Comparison of ENCODE assay signal across 11 mouse cellular contexts in the genomic region with DNA sequence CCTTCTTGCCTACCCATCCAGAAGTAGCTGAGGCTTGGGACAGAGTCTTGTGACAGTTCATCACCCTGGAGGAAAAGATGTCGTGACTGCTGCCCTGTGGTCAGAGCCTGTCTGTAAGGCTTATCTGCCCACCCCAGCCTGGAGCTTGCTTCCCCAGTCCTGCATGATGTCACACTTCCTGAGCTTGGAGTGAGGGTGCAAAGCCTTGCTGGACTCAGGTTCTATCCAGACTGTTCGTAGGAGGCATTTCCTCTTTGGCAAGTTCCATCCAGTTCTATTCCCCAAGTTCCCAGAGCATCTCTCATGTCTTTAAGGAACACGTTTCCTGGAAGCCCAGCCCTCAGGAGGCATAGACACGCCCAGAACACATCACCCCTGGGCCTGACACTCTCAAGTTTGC. TPM values are rescaled to one million over a fixed set of nuclear protein-coding genes. Genes with fewer than 3 reads are reported as not detected.
DNase-seq lines count a peak whose midpoint lies in the region; ATAC-seq and TF ChIP-seq lines count a peak whose summit lies in the region.
"Had no signal": no experiment of that assay in that cellular context is flagged by ENCODE, and none has a peak within 500 bp of the region (broad histone marks: within the 10 kb centered on the region; RNA-seq: fewer than 3 reads in every experiment).

No protein-coding gene starts in this region.

- H3K9ac ChIP-seq in liver, embryonic 11.5 days (ENCODE audit: low read depth, low read length): no peak overlapping the region
- H3K9ac ChIP-seq in hindbrain, embryonic 13.5 days: no peak overlapping the region; the same call in 1 of the 2 replicates
- no peak overlapping the region for H3K9ac ChIP-seq in intestine, postnatal 0 days (ENCODE audit: low read depth, low read length)

- peaks cover 99% of the 10 kb centered on the region for H3K4me1 ChIP-seq in megakaryocyte, embryonic 14.5 days
- peaks cover 27% of the 10 kb centered on the region for H3K4me1 ChIP-seq in liver, embryonic 11.5 days (replicated peaks; ENCODE audit: control insufficient read depth, insufficient read depth, low read length)
- peaks cover 6% of the 10 kb centered on the region; the same call in 1 of the 2 replicates for H3K4me1 ChIP-seq in hindbrain, embryonic 13.5 days (replicated peaks)
- no peaks in the 10 kb centered on the region for H3K4me1 ChIP-seq in intestine, postnatal 0 days (replicated peaks; ENCODE audit: control insufficient read depth, insufficient read depth, low read length)

- H3K4me3 ChIP-seq in megakaryocyte, embryonic 14.5 days (replicated peaks): peak overlapping the region; percentile 88
- H3K4me3 ChIP-seq in liver, embryonic 11.5 days (ENCODE audit: low read depth, low read length): no peak overlapping the region
- H3K4me3 ChIP-seq in hindbrain, embryonic 13.5 days: no peak overlapping the region
- H3K4me3 ChIP-seq in intestine, postnatal 0 days (ENCODE audit: low read depth, low read length): no peak overlapping the region
- H3K4me3 ChIP-seq: embryonic facial prominence, embryonic 10.5 days had no signal

- TF ChIP-seq CTCF in intestine, postnatal 0 days (IDR thresholded peaks at IDR 0.05; ENCODE audit: low read depth): no peak

- peak overlapping the region; percentile 61; the same call in 1 of the 2 replicates for H3K27ac ChIP-seq in liver, embryonic 11.5 days (ENCODE audit: low read depth, low read length)
- no peak overlapping the region for H3K27ac ChIP-seq in hindbrain, embryonic 13.5 days
- no peak overlapping the region for H3K27ac ChIP-seq in intestine, postnatal 0 days (ENCODE audit: low read depth, low read length)
- H3K27ac ChIP-seq: embryonic facial prominence, embryonic 10.5 days had no signal

- no peaks in the 10 kb centered on the region for H3K27me3 ChIP-seq in megakaryocyte, embryonic 14.5 days (replicated peaks)
- no peaks in the 10 kb centered on the region for H3K27me3 ChIP-seq in liver, embryonic 11.5 days (replicated peaks; ENCODE audit: control insufficient read depth, insufficient read depth, low read length)
- no peaks in the 10 kb centered on the region for H3K27me3 ChIP-seq in hindbrain, embryonic 13.5 days
- H3K27me3 ChIP-seq in intestine, postnatal 0 days (replicated peaks; ENCODE audit: control insufficient read depth, insufficient read depth, low read length): no peaks in the 10 kb centered on the region

- H3K4me2 ChIP-seq in liver, embryonic 11.5 days: no peak overlapping the region; the same call in 1 of the 2 replicates
- no peak overlapping the region for H3K4me2 ChIP-seq in hindbrain, embryonic 13.5 days
- no peak overlapping the region for H3K4me2 ChIP-seq in intestine, postnatal 0 days (replicated peaks; ENCODE audit: low read depth)

- 29% methylated on average over 4 of the region's 4 CpGs for WGBS in liver, embryonic 11.5 days
- WGBS in hindbrain, embryonic 13.5 days: 80% methylated on average over 4 of the region's 4 CpGs
- 57% methylated on average over 4 of the region's 4 CpGs for WGBS in intestine, postnatal 0 days

- no peak for ATAC-seq in megakaryocyte, adult 5-6 weeks (ENCODE audit: poor library complexity, severe bottlenecking)
- peak; percentile 76 for ATAC-seq in liver, embryonic 11.5 days (replicated peaks; ENCODE audit: low FRiP score)
- ATAC-seq in hindbrain, embryonic 13.5 days (ENCODE audit: low FRiP score): no peak
- no peak for ATAC-seq in intestine, postnatal 0 days

- DNase-seq in heart, adult 18-20 months: peak; percentile 40 to 81
- DNase-seq in liver, embryonic 11.5 days (ENCODE audit: low spot score): peak; percentile 52
- no peak for DNase-seq in right cerebral cortex, adult 2 months (ENCODE audit: low spot score in 2 of 2)
- DNase-seq: adrenal gland, postnatal 36 days; left cerebral cortex, postnatal 4 days; thymus, postnatal 14 days had no signal

- no peaks in the 10 kb centered on the region for H3K9me3 ChIP-seq in megakaryocyte, embryonic 14.5 days
- H3K9me3 ChIP-seq in liver, embryonic 11.5 days (ENCODE audit: control insufficient read depth, low read length): no peaks in the 10 kb centered on the region
- no peaks in the 10 kb centered on the region for H3K9me3 ChIP-seq in hindbrain, embryonic 13.5 days
- H3K9me3 ChIP-seq in intestine, postnatal 0 days (ENCODE audit: control insufficient read depth): no peaks in the 10 kb centered on the region
- H3K9me3 ChIP-seq: embryonic facial prominence, embryonic 10.5 days had no signal

- H3K36me3 ChIP-seq in megakaryocyte, embryonic 14.5 days (replicated peaks; ENCODE audit: low read length): peaks cover 84% of the 10 kb centered on the region
- H3K36me3 ChIP-seq in liver, embryonic 11.5 days (ENCODE audit: control insufficient read depth, insufficient read depth, low read length): peaks cover 5% of the 10 kb centered on the region; the same call in 1 of the 2 replicates
- H3K36me3 ChIP-seq in hindbrain, embryonic 13.5 days: peaks cover 44% of the 10 kb centered on the region
- peaks cover 5% of the 10 kb centered on the region; the same call in 1 of the 2 replicates for H3K36me3 ChIP-seq in intestine, postnatal 0 days (ENCODE audit: control insufficient read depth, insufficient read depth)

RNA-seq across cellular contexts. Expression of a gene that starts 5.5 kb away (rescaled TPM):
- 11.0 and 19.7 TPM in 2 replicates for polyA plus RNA-seq in megakaryocyte, embryonic 14.5 days (2012; ENCODE audit: insufficient read depth, low replicate concordance)
- total RNA-seq in megakaryocyte, adult 5-6 weeks (2015): not detected in 2 replicates
- 0.44 TPM in 1 of 2 replicates, not detected in the other for total RNA-seq in megakaryocyte, adult 5-6 weeks (2017)
- under 1 TPM; 0.20 to 0.64 TPM for total RNA-seq in heart, adult 18-20 months (2021)
- polyA plus RNA-seq in liver, embryonic 11.5 days (2014; fragmentation: Nextera tagmentation; extraction: Ambion mirVana): 33.7 and 38.0 TPM in 2 replicates
- 0.47 TPM in 2 replicates for polyA plus RNA-seq in hindbrain, embryonic 13.5 days (2015; fragmentation: Nextera tagmentation; extraction: Ambion mirVana)
- 8.2 and 10.5 TPM in 2 replicates for polyA plus RNA-seq in intestine, postnatal 0 days (2015; fragmentation: Nextera tagmentation; extraction: Ambion mirVana)

RNA-seq across cellular contexts. Expression of a gene that starts 20.8 kb away (rescaled TPM):
- polyA plus RNA-seq in megakaryocyte, embryonic 14.5 days (2012; ENCODE audit: insufficient read depth, low replicate concordance): 1.1 and 4.5 TPM in 2 replicates
- not detected in 2 replicates for total RNA-seq in megakaryocyte, adult 5-6 weeks (2015)
- not detected in 2 replicates for total RNA-seq in megakaryocyte, adult 5-6 weeks (2017)
- 10 to 100 TPM; 33.2 to 35.2 TPM for total RNA-seq in heart, adult 18-20 months (2021)
- polyA plus RNA-seq in liver, embryonic 11.5 days (2014; fragmentation: Nextera tagmentation; extraction: Ambion mirVana): 0.08 and 0.29 TPM in 2 replicates
- 3.9 and 4.9 TPM in 2 replicates for polyA plus RNA-seq in hindbrain, embryonic 13.5 days (2015; fragmentation: Nextera tagmentation; extraction: Ambion mirVana)
- polyA plus RNA-seq in intestine, postnatal 0 days (2015; fragmentation: Nextera tagmentation; extraction: Ambion mirVana): 0.33 and 0.50 TPM in 2 replicates

Comparison
In these comparisons a context has a peak if more than half of its experiments do, and no peak if none do; other contexts are left out.
1. DNase-seq: peak in heart, adult 18-20 months (2 of 2) and liver, embryonic 11.5 days (single experiment); none in right cerebral cortex, adult 2 months (0 of 2).